Mouse (Mus musculus): ENCODE measurements around the gene Gm20777. TPM values are rescaled to one million over a fixed set of nuclear protein-coding genes. Genes with fewer than 3 reads are reported as not detected.

The Gm20777 gene
- total RNA-seq (2023) = not detected

DNA sequence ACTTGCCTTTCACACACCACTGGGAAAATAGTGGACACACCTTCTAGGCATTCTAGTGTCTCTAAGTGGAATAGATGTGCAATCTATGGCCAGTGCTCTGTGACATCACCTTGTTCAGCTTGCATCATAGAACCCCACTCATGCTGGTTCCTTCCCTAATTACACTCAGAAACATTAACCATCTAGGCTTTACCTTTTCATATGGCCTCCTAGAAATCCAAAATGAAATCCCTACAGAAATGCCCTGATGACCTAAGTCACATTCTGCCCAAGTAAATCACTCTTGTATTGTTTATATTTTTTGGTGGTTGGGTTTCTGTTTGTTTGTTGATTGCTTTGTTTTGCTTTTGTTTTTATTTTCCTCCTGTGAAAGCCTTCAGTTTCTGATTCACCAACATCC, at the start of gene Gm20777:
Gene Gm20777 (minus strand): TSS at position 101 of the 400 bp plus-strand sequence.

Other genes with a start within 250 kb of the Gm20777 start
- not detected for gene Gm20737, start 216.4 kb downstream of the Gm20777 start, total RNA-seq (2023)
- not detected for gene Gm21775, start 199.0 kb downstream of the Gm20777 start, total RNA-seq (2023)
- not detected for gene Gm21900, start 136.1 kb downstream of the Gm20777 start, total RNA-seq (2023)